Mouse (Mus musculus): ENCODE results near the gene Hectd2. TPM values are rescaled to one million over a fixed set of nuclear protein-coding genes. Genes with fewer than 3 reads are reported as not detected.
A peak's percentile ranks its signal among the peaks of the same experiment; 100 is the strongest.

The Hectd2 gene
- polyA plus RNA-seq (2014; fragmentation: Nextera tagmentation; extraction: Ambion mirVana): 4.3 and 4.9 TPM in 2 replicates

GRCm38 (mm10) chr19:36554046-36554784 lies at the start of gene Hectd2:
Hectd2 (plus strand) TSS chr19:36554639.
- DNase-seq (ENCODE audit: low spot score): peak; percentile 75
- Histone ChIP-seq H3K4me1 (ENCODE audit: control insufficient read depth, insufficient read depth, low read length) (no peaks in the 10 kb centered on the region; the same call in 1 of the 2 replicates), H3K4me2 (ENCODE audit: low read depth, low read length) (peak within 1 kb of the TSS; percentile 98), H3K9me3 (ENCODE audit: control insufficient read depth, low read length) (no peaks in the 10 kb centered on the region), H3K36me3 (ENCODE audit: control insufficient read depth, insufficient read depth, low read length) (no peaks in the 10 kb centered on the region), H3K9ac (ENCODE audit: low read depth, low read length) (peak within 1 kb of the TSS; percentile 90), H3K27me3 (replicated peaks; ENCODE audit: control insufficient read depth, insufficient read depth, low read length) (peaks cover 12% of the 10 kb centered on the region; the same call in 1 of the 2 replicates), H3K27ac (replicated peaks; ENCODE audit: low read depth, low read length) (peak within 1 kb of the TSS; percentile 82), H3K4me3 (ENCODE audit: low read depth, low read length) (peak within 1 kb of the TSS; percentile 89)
- 0% methylated on average over 39 of the region's 92 CpGs for WGBS
- peak; percentile 86 for ATAC-seq (ENCODE audit: low read depth)

GRCm38 (mm10) chr19:36504716-36505115 lies 49.7 kb upstream of the Hectd2 start:
- Histone ChIP-seq H3K4me2 (ENCODE audit: low read depth, low read length) (no peak overlapping the region), H3K27me3 (replicated peaks; ENCODE audit: control insufficient read depth, insufficient read depth, low read length) (no peaks in the 10 kb centered on the region), H3K27ac (replicated peaks; ENCODE audit: low read depth, low read length) (no peak overlapping the region), H3K9me3 (ENCODE audit: control insufficient read depth, low read length) (no peaks in the 10 kb centered on the region; the same call in 1 of the 2 replicates), H3K4me3 (ENCODE audit: low read depth, low read length) (no peak overlapping the region), H3K4me1 (ENCODE audit: control insufficient read depth, insufficient read depth, low read length) (no peaks in the 10 kb centered on the region), H3K36me3 (ENCODE audit: control insufficient read depth, insufficient read depth, low read length) (no peaks in the 10 kb centered on the region), H3K9ac (ENCODE audit: low read depth, low read length) (no peak overlapping the region)
- DNase-seq (ENCODE audit: low spot score) (no peak), ATAC-seq (ENCODE audit: low read depth) (no peak)
- WGBS: 90% methylated on average over 2 of the region's 2 CpGs

GRCm38 (mm10) chr19:36511305-36511704 lies 43.1 kb upstream of the Hectd2 start:
- H3K27me3 ChIP-seq (replicated peaks; ENCODE audit: control insufficient read depth, insufficient read depth, low read length): no peaks in the 10 kb centered on the region
- no peak overlapping the region for H3K27ac ChIP-seq (replicated peaks; ENCODE audit: low read depth, low read length)
- H3K9ac ChIP-seq (ENCODE audit: low read depth, low read length): no peak overlapping the region
- H3K4me1 ChIP-seq (ENCODE audit: control insufficient read depth, insufficient read depth, low read length): no peaks in the 10 kb centered on the region
- H3K9me3 ChIP-seq (ENCODE audit: control insufficient read depth, low read length): no peaks in the 10 kb centered on the region
- no peaks in the 10 kb centered on the region for H3K36me3 ChIP-seq (ENCODE audit: control insufficient read depth, insufficient read depth, low read length)
- no peak overlapping the region for H3K4me3 ChIP-seq (ENCODE audit: low read depth, low read length)
- no peak overlapping the region for H3K4me2 ChIP-seq (ENCODE audit: low read depth, low read length)
- ATAC-seq (ENCODE audit: low read depth) (no peak), DNase-seq (ENCODE audit: low spot score) (no peak)
- 84% methylated on average over 1 of the region's 1 CpGs for WGBS

- H3K9me3 ChIP-seq (ENCODE audit: control insufficient read depth, low read length): no peaks in the 10 kb centered on the region
- H3K4me3 ChIP-seq (ENCODE audit: low read depth, low read length): no peak overlapping the region
- H3K4me2 ChIP-seq (ENCODE audit: low read depth, low read length): no peak overlapping the region
- H3K4me1 ChIP-seq (ENCODE audit: control insufficient read depth, insufficient read depth, low read length): no peaks in the 10 kb centered on the region
- H3K27ac ChIP-seq (replicated peaks; ENCODE audit: low read depth, low read length): no peak overlapping the region
- H3K27me3 ChIP-seq (replicated peaks; ENCODE audit: control insufficient read depth, insufficient read depth, low read length): no peaks in the 10 kb centered on the region
- whole genome bisulfite sequencing: 47% methylated on average over 2 of the region's 2 CpGs
- no peak overlapping the region for H3K9ac ChIP-seq (ENCODE audit: low read depth, low read length)
- ATAC-seq (ENCODE audit: low read depth): no peak
- DNase-seq (ENCODE audit: low spot score): no peak
- no peaks in the 10 kb centered on the region for H3K36me3 ChIP-seq (ENCODE audit: control insufficient read depth, insufficient read depth, low read length)
These were observed 36.0 kb upstream of the Hectd2 start for GRCm38 (mm10) chr19:36518461-36518860.

DNA sequence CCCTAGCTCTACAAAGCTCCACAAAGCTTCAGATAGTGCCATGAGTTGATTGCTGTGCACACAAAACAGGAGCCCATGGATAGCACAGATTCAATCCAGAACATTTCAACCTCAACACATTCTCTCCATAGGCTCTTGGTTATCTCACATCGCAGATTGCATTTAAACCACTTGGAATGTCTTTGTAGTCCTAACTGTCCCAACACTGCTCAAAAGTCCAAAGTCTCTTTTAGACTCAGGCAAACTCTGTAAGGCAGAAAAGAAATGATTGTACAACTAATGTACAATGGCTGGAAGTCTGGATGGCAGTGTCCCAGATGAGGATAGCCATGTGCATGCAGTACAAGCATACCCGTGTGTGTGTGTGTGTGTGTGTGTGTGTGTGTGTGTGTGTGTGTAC lies 32.9 kb upstream of the Hectd2 start:
- no peaks in the 10 kb centered on the region for H3K36me3 ChIP-seq (ENCODE audit: control insufficient read depth, insufficient read depth, low read length)
- WGBS: 86% methylated on average over 2 of the region's 2 CpGs
- H3K4me3 ChIP-seq (ENCODE audit: low read depth, low read length): no peak overlapping the region
- no peak overlapping the region for H3K9ac ChIP-seq (ENCODE audit: low read depth, low read length)
- no peak overlapping the region for H3K4me2 ChIP-seq (ENCODE audit: low read depth, low read length)
- no peak for DNase-seq (ENCODE audit: low spot score)
- no peaks in the 10 kb centered on the region for H3K9me3 ChIP-seq (ENCODE audit: control insufficient read depth, low read length)
- H3K4me1 ChIP-seq (ENCODE audit: control insufficient read depth, insufficient read depth, low read length): no peaks in the 10 kb centered on the region
- H3K27ac ChIP-seq (replicated peaks; ENCODE audit: low read depth, low read length): no peak overlapping the region
- no peak for ATAC-seq (ENCODE audit: low read depth)
- no peaks in the 10 kb centered on the region for H3K27me3 ChIP-seq (replicated peaks; ENCODE audit: control insufficient read depth, insufficient read depth, low read length)

GRCm38 (mm10) chr19:36522558-36523195 lies 31.8 kb upstream of the Hectd2 start:
- ATAC-seq (ENCODE audit: low read depth) (no peak), DNase-seq (ENCODE audit: low spot score) (no peak)
- Histone ChIP-seq H3K27ac (replicated peaks; ENCODE audit: low read depth, low read length) (no peak overlapping the region), H3K9ac (ENCODE audit: low read depth, low read length) (no peak overlapping the region), H3K9me3 (ENCODE audit: control insufficient read depth, low read length) (no peaks in the 10 kb centered on the region), H3K36me3 (ENCODE audit: control insufficient read depth, insufficient read depth, low read length) (no peaks in the 10 kb centered on the region), H3K4me3 (ENCODE audit: low read depth, low read length) (no peak overlapping the region), H3K27me3 (replicated peaks; ENCODE audit: control insufficient read depth, insufficient read depth, low read length) (no peaks in the 10 kb centered on the region), H3K4me1 (ENCODE audit: control insufficient read depth, insufficient read depth, low read length) (no peaks in the 10 kb centered on the region), H3K4me2 (ENCODE audit: low read depth, low read length) (no peak overlapping the region)
- WGBS: 58% methylated on average over 3 of the region's 3 CpGs

DNA sequence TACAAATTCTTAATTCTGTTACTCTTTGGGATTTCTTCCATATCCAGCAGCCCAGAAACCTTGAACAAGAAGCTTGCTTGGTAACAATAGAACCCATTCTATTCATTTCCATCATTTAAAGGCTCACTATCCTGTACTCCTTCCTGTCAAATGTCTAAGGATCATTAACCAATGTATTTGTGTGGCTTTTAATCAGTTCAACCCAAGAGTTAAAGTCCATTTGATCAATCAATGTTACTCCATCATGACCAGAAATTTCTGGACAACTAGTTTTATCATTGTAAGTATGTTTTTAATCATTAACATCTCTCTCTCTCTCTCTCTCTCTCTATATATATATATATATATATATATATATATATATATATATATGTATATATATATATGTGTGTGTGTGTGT lies 29.4 kb upstream of the Hectd2 start:
- H3K4me2 ChIP-seq (ENCODE audit: low read depth, low read length): no peak overlapping the region
- H3K36me3 ChIP-seq (ENCODE audit: control insufficient read depth, insufficient read depth, low read length): no peaks in the 10 kb centered on the region
- H3K4me1 ChIP-seq (ENCODE audit: control insufficient read depth, insufficient read depth, low read length): no peaks in the 10 kb centered on the region
- ATAC-seq (ENCODE audit: low read depth) (no peak), DNase-seq (ENCODE audit: low spot score) (no peak)
- H3K27ac ChIP-seq (replicated peaks; ENCODE audit: low read depth, low read length): no peak overlapping the region
- H3K9ac ChIP-seq (ENCODE audit: low read depth, low read length): no peak overlapping the region
- no peak overlapping the region for H3K4me3 ChIP-seq (ENCODE audit: low read depth, low read length)
- H3K27me3 ChIP-seq (replicated peaks; ENCODE audit: control insufficient read depth, insufficient read depth, low read length): no peaks in the 10 kb centered on the region
- H3K9me3 ChIP-seq (ENCODE audit: control insufficient read depth, low read length): no peaks in the 10 kb centered on the region

GRCm38 (mm10) chr19:36533082-36533481 lies 21.4 kb upstream of the Hectd2 start:
- WGBS: 62% methylated on average over 5 of the region's 5 CpGs
- H3K27me3 ChIP-seq (replicated peaks; ENCODE audit: control insufficient read depth, insufficient read depth, low read length): no peaks in the 10 kb centered on the region
- ATAC-seq (ENCODE audit: low read depth): no peak
- no peak overlapping the region for H3K9ac ChIP-seq (ENCODE audit: low read depth, low read length)
- no peak for DNase-seq (ENCODE audit: low spot score)
- H3K4me1 ChIP-seq (ENCODE audit: control insufficient read depth, insufficient read depth, low read length): peaks cover 10% of the 10 kb centered on the region
- no peaks in the 10 kb centered on the region for H3K9me3 ChIP-seq (ENCODE audit: control insufficient read depth, low read length)
- H3K27ac ChIP-seq (replicated peaks; ENCODE audit: low read depth, low read length): no peak overlapping the region
- no peak overlapping the region for H3K4me2 ChIP-seq (ENCODE audit: low read depth, low read length)
- no peak overlapping the region for H3K4me3 ChIP-seq (ENCODE audit: low read depth, low read length)
- H3K36me3 ChIP-seq (ENCODE audit: control insufficient read depth, insufficient read depth, low read length): no peaks in the 10 kb centered on the region

Measured in embryonic facial prominence, embryonic 14.5 days (tissue).